Mouse (Mus musculus): ENCODE results near the gene Ttll2.
"Not testable (repeated sequence)": the region's sequence is repeated elsewhere in the genome, so short reads cannot be mapped to it uniquely, and the experiment has no call there.

Gene Ttll2

DNA sequence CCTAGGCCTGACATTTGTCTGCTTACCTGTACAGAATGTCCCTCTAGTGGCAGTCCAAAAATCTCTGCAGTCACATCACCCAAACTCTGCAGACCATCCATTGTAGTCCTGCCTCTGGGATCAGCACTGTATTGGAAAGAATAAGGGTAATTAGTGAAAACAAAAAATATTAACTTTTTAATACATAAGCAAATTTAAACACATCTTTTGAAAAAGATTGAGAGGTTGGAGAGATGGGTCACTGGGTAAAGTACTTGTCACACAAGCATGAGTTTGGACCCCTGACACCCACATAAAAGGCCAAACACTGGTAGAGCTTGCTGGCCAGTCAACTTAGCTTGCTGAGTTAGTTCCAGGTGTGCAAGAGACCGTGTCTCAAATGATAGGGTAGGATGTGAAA is at the start of gene Ttll2:
Gene Ttll2, minus strand, starts transcription at position 101 of the 400 bp plus-strand sequence.
- in situ Hi-C loops (cut with MboI, MseI), result not testable (repeated sequence)

DNA sequence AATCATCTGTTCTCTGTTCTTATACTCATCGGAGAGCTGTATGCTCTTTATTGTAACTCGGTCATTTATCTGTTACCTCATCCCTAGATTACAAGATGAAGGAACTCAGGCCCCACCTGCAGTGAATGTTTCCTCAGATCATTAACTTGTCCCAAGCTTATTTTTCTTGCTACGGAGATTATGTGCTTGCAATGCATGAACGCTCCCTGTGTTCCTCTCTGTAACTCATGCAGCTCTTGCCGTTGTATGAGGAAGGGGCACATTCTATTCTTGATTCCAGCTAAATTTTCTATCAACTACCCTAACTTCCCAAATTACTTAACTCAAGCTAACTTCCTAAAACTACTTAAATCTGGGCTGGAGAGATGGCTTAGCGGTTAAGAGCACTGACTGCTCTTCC is 47.3 kb upstream of the Ttll2 start:
- in situ Hi-C loops (cut with MboI, MseI), result not testable (repeated sequence)

DNA sequence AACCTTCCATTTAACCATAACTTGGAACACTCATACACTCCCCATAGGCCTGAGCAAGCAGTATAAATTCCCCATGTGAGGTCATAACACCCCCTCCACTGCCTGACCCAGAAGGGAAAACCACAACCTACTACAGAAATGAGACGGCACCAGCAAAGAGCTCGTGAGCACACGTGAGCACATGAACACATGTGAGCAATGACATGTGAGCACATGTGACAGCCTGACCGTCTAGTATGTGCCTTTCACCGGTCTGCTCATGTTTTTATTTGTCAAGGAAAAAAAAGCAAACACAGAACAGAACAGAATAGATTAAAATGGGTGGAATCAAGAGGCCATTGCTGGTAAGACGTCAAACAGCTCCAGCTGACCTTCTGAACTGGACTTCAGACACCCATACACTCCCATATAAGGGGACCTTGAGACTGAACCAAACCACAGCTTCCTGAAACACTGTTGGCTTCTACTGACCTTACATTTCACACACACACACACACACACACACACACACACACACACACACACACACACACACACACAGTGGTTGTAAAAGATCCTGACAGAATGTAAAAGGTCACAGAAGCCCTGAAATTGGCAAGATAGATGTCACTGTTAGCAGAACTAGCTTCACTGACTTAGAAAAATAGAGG is 45.8 kb upstream of the Ttll2 start:
- in situ Hi-C loops (cut with MboI, MseI), result not testable (repeated sequence)

DNA sequence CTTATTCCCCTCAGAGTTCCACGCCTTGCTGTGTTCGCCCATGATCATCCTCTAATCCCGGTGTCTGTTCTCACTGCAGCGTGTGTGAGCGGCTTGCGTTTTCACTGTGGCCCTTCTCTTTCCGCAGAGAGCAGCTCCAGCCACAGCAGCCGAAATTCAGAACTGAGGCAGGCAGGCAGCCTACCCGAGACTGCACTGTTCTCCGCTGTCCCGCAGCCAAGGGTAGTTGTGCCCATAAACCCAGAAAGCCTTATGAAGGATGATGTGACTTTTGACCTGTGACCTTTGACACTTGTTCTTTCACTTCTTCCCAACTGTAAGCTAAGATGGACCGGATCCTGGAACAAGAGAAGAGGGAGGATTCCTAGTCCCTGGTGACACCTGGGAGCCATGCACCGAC is 44.6 kb upstream of the Ttll2 start:
- in situ Hi-C loops (cut with MboI, MseI), result not testable (repeated sequence)

DNA sequence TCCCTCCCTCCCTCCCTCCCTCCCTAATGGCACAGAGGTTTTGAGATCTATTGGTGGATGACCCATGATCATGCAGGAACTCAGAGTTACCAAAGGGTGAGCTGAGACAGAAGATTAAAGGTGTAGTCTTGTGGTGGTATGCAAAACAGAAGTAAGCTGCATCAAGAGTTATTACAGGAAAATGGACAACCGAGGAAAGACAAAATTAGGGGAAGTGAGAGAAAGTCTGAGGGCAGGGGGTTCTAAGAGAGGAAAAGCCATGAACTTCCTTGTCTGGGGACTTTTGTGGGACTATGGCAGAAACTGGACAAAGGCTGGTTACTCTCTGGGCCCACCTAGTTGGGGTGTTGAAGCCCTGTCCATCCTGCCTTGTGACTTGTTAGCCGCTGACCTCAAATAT is 43.8 kb upstream of the Ttll2 start:
- in situ Hi-C loops (cut with MboI, MseI), result not testable (repeated sequence)

DNA sequence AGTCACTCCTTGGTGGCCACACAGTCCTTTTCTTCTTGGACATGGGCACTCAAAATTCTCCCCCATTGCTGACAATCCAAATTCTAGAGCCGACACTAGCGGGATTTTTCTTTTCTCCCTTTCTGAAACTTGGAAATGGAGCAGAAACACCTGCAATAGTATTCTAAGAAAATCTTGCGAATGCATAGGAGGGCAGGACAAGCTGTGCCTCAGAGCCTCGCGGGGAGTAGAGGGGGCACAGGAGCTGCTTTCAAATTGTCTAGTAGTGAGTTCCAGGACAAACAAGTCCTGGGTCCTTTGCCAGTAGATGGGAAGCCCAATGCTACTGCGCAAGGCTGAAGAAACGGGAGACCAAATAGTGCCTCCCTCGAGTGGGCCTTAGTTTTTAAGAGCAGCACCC is 43.2 kb upstream of the Ttll2 start:
- in situ Hi-C loops (cut with MboI, MseI), result not testable (repeated sequence)

DNA sequence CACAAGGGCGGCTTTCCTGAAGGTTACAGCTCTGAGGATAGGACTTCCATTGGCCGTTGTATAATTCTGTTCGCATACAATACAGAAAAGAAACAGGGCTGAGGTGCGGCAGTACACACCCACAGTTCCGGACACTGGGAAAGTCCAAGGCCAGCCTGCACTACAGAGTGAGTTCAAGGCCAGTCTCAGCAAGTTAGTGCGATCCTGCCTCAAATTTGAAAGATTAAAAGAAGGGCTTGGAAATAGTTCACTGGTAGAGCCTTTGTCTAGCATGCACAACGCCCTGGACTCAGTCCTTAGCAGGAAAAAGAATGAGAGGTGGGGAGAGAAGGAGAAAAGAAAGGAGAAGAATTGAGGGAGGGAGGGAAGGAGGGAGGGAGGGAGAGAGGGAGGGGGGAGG is 42.6 kb upstream of the Ttll2 start:
- in situ Hi-C loops (cut with MboI, MseI), result not testable (repeated sequence)

DNA sequence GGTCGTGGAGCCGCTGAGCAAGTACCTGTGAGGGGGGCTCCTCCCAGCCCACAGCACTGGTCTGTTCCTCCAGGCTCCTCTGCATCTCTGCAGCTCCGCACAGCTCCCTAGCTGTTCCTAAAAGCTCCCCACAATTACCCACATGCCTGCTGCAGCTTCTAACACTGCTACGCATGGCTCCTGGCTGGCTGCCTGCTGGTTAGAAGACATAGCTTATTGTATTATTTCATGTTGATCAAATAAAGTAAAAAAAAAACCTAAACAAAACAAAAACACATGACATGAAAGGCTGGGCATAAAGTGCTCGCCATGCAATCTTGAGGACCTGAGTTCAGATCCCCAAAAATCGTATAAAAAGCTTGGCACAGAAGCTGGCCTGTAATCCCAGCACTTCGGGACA is 37.4 kb upstream of the Ttll2 start:
- in situ Hi-C loops (cut with MboI, MseI), result not testable (repeated sequence)

DNA sequence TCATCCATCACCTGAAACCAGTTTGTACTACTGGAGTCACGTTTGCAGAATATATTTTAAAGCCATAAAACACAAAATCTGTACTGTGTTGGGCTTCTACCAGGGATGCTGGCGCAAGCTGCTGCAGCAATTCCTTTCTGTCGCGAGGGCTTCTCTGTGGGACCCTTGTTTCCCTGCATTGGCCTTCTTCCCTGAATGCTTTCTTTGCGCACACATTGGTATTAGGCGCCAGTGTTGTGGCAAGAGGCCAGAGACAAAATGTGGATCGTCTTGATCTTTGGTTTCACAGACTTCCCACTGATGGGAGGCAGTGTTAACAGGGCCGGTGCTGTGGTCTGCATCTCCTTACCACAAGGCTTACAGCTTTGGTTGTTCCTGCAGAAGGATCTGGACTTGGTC is 36.5 kb upstream of the Ttll2 start:
- in situ Hi-C loops (cut with MboI, MseI), result not testable (repeated sequence)

DNA sequence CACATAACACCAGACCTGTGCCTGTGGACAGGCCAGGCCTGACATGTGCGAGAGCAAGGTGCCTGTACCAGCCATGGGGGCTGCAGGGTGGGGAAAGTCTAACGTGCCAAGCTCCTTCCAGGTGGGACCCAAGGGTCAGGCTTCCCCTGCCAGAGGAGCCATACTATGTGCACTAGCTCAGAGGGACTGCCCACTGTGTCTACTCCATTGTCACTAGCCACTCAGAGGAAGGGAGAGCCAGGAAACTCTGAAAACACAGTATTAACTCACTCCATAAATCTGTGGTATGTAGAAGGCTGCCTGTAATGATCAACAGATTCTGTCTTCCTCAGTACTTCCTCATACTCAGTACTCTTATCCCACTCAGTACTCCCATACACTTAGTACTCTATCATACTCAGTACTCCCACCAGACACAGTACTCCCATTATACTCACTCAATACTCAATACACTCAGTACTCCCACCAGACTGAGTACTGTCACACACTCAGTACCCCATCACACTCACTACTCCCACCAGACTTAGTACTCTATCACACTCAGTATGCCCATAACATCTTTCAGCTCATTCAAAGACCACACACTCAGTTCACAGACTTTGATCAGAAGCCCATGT is 36.0 kb upstream of the Ttll2 start:
- in situ Hi-C loops (cut with MboI, MseI), result not testable (repeated sequence)

DNA sequence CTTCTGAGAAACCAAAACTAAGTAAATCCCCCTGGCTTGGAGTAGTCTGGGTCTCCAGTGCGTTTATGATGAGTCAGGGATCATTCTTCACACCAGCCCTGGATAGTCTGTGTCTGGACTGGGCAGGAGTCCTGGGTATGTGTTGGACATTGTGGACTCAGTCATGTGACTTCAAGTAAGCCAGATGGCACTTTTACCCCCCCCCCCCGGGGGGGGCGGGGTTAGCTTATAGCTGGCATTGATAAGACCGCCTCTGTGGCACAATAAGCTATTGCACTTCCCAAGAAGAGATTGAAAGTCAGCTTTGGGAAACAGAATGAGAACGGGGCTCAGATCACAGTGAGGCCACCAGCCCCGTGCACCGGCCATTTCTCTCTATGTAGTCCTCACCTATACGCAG is 33.5 kb upstream of the Ttll2 start:
- in situ Hi-C loops (cut with MboI, MseI), result not testable (repeated sequence)

DNA sequence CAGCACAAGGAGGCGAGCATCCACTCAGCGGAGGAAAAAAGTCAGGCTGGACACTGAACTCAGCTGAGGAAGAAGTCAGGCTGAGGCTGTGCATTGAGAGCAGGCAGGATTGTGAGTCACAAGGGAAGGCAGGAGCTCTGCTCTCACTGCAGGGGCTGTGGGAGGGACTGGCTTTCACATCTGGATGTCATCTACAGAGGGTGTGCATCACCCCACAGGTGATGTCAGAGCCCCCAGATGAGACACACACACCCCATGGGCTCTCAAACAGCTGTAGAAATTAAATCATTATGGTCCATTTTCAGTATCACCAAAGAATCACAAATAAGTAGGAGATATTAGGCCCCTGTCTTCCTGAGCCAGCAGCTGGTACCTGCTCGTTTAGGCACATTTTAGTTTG is 32.9 kb upstream of the Ttll2 start, which contains the start of gene Unc93a2:
Gene Unc93a2, minus strand, starts transcription at position 101 of the 400 bp plus-strand sequence.
- in situ Hi-C loops (cut with MboI, MseI), result not testable (repeated sequence)

DNA sequence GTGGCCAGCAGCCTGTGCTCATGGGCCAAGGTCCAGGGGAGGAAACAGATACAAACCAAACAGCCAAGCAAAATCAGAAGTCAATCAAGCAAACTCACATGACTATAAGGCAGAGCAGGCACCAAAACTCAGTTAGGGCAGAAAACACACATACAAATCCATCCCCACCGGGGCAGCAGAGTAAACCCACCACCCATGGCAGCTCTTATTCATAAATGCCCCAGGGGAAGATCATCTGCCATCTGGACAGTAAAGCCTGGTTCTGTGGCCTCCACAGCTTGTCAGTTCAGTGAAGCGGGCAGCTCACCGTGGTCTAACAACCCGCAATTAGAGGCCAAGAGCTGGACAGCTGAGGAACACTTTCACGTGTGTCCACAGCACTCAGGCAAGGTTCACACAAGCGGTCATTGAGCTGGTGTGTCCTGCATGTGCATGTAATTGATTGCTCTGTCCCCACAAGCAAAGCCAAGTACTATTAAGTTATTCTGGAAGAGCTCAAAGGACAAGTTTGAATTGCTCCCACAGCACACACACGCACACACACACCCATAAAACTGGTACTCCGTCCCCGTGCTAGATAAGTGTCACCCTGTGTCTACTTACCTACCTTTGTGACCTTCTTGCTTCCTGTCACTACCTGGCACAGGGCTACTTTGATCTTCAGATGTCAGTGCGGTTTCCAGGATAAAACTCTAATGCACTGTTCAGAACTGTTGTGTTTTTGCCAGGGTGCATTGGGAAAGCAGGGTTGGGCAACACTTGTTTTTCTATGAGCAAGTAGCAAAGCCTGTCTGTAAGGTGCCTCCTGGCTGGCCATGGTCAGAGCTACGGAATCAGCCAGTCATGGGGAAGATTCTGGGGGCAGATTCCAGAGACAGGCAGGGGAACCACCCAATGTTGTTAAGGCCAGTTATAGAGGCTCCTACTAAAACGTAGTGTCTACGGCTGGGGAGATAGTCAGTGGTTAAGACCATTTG is 31.0 kb upstream of the Ttll2 start:
- in situ Hi-C loops (cut with MboI, MseI), result not testable (repeated sequence)

DNA sequence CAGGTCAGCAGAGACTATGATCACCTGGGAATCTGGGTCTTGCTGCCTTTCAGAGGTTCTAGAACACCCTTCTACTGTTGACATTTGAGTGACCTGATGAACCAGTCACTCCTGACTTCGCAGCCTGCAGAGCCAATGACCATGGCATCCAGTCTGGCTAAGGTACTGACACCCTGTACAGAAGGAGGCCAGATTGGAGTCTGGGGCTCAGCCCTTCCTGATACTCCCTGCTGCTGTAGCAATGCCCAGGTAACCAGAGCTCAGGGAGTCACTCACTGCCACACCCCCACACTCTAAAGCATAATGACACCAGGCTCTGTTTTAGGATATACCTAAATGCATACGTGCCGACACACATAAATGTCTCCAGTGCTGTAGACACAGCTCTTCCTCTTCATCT is 30.2 kb upstream of the Ttll2 start:
- in situ Hi-C loops (cut with MboI, MseI), result not testable (repeated sequence)

DNA sequence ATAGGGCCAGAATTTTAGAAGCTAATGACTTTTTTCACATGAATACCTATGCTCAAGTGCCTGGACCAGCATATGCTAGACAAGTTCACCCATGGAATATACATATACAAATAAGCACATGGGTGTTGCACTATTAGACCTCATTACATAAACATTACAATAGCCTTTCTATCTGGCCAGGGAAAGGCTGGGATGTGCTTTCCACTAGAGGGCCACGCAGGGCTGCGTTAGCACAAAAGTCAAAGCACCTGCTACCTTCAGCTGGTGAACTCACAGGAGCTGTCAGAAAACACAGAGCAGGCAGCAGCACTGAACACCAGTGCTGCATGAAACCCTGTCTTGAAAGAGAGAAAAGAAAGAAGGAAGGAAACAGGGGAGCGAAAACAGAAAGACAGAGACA is 25.4 kb upstream of the Ttll2 start:
- in situ Hi-C loops (cut with MboI, MseI), result not testable (repeated sequence)

DNA sequence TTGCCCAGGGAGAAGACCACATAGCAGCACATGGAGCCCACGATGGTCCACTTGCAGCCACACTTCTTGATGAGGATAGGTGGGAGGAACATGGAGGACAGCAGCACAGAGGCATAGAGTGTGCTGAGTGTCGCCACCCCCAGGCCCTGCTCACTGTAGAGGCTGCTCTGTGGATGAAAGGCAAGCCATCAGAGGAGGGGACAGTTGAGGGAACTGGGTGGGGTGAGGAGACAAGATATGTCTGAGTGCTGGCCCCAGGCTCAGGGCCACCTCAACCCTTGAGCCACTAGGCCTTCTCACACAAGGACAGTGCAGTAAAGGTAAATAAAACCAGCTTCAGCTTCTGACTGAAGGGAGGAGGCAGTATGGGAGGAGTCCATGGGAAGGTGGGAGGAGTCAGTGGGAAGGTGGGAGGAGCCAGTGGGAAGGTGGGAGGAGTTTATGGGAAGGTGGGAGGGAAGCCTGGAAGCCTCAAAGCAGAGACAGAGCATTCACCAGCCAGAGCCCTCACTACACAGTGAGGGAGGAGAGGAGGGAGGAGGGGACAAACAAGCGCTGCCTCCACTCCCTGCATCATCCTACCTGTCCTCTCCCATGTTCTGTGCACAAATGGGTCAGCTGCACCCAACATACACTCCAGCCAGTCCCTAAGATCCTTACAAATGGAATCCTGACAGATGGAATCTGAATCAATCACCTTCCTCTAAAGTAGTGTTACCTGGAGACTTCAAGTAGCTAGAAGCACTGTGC is 24.6 kb upstream of the Ttll2 start:
- in situ Hi-C loops (cut with MboI, MseI), result not testable (repeated sequence)

DNA sequence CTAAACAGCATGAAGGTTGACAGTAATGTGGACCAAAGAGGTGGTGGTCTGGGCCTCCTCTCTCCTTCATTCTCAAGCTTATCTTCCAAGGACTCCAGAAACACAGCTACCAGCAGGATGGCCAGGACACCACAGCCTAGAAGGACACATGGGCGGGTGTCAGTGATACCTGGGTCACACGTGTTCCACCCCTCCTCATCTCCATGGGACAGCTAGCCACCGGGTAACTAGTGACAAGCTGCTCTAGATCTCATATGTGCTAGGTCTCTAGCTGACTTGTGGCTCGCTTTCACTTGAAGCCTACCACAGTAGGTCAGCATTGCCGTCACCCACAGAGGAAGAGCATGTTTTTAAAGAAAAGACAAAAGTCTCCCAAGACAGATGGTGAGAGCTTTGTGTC is 19.4 kb upstream of the Ttll2 start, which contains the start of gene Gm49630:
Gene Gm49630, minus strand, starts transcription at position 101 of the 400 bp plus-strand sequence.
- in situ Hi-C loops (cut with MboI, MseI), result not testable (repeated sequence)

DNA sequence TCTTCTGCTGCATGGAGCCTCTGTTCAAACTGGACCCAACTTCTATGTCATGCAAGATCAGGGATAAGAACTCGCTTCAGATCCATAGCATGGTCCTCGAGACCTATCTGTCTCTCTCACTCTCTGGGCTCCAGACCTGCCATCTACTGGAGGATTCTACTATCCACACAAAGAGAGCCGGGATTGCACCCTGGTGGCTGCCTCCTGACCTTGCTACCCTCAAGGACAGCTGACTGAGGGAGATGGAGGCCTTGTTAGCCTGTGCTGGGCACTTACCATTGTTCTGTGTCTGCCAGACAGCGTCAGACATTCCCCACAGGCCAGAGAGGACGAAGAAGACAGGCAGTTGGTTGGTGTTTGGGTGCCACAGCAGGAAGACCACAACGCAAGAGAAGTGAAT is 16.9 kb upstream of the Ttll2 start:
- in situ Hi-C loops (cut with MboI, MseI), result not testable (repeated sequence)

DNA sequence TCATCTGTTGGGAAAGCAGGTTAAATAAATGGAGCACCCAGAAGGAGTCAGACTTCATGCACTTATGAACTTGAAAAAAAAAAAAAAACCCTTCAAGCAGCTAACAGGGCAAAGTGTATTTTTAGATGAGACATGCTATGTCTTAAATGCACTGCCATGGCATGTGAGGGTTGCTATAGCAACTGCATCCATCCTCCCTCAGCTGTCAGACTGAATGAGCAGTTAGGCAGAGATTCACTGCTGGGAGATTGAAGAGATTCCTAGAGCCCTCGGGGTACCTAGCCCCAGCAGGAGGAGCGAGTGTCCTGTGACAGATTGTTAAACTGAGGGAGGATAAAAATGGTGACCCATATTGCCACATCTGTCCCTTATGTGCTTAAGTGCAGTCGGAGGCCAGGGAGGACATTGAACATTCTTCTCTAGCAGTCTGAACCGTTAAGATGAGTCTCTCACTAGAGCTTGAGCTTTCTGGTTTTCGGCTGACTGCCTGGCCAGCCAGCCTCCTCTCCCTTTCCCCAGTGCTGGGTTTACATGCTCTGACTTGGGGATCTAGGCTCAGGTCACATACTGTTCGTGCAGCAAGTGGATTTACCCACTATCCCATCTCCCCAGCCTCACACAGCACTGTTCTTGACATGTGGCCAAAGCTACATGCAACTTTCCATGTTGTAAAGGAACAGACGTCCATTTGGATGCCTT is 14.3 kb upstream of the Ttll2 start:
- in situ Hi-C loops (cut with MboI, MseI), result not testable (repeated sequence)

DNA sequence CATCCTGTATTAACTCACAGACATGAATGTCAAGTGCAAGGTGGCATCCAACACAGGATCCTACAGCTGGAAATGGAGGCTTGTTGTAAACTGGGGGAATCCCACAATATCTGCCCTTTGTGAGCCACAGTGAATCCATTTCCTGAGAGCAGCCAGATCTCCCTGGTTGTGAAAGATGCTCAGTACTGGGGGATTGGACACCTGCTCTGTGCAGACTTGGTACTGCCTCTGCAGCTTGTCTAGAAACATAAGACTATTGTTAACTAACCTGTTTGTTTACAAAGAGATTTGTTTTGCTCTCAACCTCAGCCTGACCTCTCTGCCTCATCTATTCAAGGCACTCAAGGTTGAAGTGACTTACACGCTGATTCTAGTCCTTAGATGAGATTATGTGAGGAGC is 13.8 kb upstream of the Ttll2 start:
- in situ Hi-C loops (cut with MboI, MseI), result not testable (repeated sequence)

DNA sequence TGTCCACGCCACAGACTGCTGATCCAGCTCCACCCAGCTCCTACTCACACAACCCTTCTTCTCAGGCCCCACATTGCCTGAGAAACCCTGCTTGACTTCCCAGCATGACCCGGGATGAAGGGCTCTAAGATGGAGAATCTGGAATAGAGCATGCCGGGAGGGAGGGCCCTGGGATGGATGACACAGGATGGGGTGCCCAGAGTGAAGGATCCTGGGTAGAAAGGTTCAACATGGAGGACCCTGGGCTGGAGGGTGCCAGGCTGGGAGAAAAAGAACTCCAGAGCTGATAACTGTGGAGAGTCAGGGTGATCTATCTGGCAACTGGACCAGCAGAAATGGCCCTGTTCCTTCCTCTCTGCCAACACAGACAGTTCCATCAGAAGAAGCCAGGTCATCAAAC is 13.1 kb upstream of the Ttll2 start:
- in situ Hi-C loops (cut with MboI, MseI), result not testable (repeated sequence)

Data from T-helper 1 cell (primary cell).